Mouse (Mus musculus): ENCODE results near the gene Wnt4.

The Wnt4 gene

DNA sequence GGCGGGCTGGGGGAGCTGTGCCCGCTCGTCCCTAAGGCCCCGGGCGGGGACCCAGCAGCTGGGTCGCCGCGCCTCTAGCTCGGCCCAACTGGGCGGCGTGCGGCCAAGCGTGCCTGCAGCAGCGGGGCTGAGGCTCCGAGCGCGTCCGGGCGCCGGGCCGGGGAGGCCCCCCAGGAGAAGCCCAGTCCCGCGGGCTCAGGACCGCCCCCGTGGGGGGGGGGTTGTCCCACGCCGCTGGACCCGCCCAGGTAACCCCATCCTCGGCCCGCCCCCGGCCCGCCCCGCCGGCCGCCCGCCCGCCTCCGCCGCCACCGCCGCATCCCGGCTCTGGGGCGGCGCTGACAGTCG, at the start of gene Wnt4:
Gene Wnt4 (plus strand): TSS at position 324 of the 348 bp plus-strand sequence.
- DNase-seq (ENCODE audit: low spot score): peak; percentile 61

DNA sequence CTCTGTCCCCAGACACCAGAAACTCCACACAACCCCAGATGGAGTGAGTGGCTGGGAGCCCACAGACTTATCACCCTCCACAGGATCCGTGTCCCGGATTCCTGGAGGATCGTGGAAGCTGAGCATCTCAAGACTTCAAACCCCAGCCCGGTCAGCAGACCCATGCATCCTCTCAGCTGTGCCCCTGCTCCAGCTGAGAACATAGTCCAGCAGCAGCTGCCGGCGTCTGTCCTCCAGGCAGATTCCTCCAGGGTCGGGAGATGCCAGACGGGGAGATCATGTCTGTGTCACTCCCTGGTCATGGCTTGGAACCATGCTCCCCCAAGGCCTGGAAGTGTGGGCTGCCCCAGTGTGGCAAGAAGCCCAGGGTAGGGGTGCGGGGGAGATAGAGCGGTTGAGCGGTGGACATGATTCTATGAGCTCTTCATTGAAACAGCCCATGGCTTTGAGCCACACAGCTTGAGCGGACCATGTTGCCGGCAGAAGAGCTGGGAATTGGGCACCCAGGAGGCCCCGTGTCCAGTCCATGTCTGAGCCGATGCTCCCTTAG, 48.6 kb upstream of the Wnt4 start:
- DNase-seq (ENCODE audit: low spot score): no peak

DNA sequence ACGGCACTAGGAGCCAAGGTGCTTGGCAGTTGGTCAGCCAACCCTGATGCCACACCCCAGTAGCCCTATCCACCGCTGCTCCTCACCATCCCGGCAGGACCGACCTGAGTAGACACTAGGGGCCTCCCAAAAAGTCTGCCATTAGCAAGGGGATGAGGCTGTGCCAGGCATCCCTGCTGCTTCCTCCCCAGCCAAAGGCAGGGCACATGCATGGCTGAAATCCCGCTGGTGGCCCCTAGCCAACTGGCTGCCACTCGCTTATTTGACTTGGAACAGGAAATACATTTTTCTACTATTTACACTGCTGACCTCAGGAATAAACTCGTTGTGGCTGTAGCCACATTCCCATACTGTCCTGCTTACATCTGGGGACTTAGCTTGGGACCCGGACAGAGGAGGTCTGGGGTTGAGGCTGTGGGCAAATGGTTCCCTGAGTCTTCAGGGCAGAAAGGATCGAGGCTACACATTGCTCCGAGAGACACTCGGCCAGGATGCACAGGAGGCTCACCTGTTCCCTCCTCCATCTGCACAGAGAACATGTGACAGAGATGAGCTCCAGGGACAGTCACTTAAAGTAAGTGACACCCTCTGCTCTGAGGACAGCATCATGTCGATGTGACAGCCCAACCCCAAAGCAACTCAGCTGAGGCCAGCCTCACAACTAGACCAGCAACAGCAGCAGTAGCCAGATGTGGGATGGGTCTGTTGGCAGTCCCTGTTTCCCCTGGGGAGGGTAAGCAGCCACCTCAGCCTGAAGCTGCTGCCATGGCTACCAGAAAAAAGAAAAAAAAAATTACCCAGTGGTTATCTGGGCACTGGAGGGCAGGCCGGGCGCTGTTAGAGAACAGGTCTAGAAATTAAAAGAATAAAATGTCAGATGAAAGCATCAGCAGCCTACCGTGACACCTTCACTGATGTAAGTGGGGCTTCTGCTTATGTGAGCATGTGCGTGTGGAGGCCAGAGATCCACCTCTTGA, 45.5 kb upstream of the Wnt4 start:
- no peak for DNase-seq (ENCODE audit: low spot score)

DNA sequence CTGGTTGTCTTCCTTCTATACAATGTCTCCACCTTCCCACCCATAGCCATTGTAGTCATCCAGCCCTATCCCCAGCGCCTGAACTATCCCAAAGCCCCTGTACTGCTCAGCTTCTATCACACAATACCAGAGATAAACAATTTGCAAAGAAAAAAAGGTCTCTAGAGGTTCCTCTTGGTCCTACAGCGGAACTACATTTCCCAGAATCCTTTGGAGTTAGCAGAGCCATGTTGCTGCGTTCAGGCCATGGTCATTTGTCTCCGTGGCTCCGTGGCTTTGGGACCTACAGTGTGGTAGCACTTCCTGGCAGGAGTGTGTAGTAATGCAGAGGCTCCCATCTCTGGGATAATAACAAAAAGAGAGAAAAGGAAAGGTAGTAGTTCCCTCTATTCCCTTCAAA, 43.7 kb upstream of the Wnt4 start:
- no peak for DNase-seq (ENCODE audit: low spot score)

DNA sequence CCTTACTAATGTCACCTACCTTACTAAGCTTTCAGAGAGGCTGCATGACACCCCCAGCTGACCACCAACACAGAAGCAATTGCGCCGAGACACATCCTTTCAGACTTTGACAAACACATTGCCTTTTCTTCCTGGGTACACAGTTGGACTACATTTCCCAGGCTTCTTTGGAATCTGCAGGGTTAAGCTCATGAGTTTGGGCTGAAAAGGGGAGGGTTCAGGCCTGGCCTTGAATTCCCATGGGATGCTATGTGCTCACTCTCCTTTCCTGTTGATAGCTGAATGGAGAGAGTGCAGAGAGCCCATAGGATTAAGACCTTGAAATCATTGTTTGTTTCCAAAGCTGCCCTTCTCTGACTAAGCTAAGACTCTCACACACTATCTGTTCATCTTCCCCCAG, 42.8 kb upstream of the Wnt4 start:
- DNase-seq (ENCODE audit: low spot score): no peak

DNA sequence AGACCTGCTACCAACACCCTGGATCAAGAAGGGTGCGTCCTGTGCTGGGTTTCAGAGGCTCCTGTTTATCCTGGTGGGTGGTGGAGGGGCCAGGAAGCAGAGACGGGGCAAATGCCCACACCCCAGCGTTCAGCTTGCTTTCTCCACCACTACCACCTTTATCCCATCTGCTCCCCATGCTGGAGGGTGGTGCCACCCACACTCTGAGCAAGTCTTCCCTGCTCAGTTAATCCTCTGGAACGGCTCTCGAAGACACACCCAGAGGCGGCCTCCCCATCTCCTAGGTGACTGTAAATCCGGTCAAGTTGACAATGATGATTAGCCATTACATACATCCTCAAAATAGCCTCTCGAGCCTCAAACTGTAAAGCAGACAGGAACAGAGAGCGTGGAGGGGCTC, 41.9 kb upstream of the Wnt4 start:
- no peak for DNase-seq (ENCODE audit: low spot score)

DNA sequence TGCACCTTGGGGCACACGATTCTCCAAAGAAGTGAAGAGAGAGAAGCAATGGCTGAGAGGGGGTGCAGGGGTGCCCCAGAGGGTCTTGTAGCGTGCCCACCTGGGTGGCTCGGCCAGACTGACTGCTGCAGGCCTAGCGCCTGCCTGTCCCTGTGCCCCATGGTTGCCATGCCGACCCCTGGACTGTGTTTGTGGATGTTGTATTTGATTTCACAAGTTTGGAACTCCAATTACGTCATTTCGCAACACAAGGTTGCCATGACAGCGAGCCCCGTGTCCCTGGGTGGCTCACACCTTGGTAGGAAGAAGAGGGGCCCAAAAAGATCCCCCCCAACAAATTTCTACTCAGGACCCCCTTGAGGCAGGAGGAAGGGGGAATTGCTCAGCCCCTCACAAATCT, 32.4 kb upstream of the Wnt4 start:
- DNase-seq (ENCODE audit: low spot score): no peak

DNA sequence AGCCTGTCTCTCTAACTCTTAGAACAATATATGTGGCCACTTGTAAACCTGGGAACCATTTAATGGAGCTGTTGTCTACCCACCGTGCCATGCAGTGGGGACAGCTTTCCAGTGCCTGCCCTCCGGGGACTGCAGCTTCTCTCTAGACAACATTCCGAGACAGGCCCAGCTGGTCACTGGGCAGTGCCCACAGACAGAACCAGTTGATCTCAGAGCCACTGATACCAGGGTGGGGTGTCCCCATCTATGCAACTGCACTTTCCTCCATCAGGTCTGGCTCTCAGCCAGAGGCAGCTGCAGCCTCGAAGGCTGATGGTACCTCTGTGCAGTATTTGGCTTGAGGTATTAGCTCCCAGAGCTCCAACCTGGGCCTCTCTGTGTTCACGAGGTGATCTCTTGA, 27.0 kb upstream of the Wnt4 start:
- DNase-seq (ENCODE audit: low spot score): no peak

DNA sequence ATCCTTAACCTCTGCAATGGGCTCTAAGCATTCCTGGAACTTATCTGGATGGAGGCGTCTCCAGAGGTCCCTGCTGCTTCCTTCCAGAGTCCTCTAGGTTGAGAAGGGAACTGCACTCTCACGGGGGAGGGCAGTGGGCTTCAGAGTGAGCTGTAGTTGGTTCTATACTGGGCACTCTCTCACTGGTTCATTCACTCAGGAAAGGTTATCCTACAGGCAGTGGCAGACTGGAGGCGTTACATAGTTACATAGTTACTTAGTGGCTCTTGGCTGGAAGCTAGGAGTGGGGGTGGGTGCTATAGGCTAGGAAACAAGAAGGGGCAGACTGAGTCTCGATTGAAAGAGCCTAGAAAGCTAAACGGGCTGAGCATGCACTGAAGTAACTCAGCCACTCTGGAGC, 26.4 kb upstream of the Wnt4 start:
- no peak for DNase-seq (ENCODE audit: low spot score)

DNA sequence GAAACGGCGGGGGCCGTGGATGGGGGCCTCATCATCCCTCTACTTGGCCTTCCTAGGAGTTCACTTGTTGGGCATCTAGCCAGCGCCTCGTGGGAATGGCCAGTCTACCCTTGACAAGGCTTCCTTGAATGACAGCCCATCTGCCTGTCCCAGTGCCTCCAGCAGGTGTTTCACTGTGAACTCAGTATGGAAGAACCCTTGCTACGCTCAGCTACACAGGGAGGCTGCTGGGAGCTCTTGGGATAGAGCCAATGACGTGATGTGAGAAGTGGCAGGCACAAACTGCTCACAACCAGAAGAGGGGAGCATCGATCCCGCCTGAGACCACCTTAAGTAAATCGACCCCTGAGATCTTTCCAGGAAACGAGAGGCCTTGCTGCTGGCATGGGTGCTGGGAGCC, 23.7 kb upstream of the Wnt4 start:
- DNase-seq (ENCODE audit: low spot score): no peak

DNA sequence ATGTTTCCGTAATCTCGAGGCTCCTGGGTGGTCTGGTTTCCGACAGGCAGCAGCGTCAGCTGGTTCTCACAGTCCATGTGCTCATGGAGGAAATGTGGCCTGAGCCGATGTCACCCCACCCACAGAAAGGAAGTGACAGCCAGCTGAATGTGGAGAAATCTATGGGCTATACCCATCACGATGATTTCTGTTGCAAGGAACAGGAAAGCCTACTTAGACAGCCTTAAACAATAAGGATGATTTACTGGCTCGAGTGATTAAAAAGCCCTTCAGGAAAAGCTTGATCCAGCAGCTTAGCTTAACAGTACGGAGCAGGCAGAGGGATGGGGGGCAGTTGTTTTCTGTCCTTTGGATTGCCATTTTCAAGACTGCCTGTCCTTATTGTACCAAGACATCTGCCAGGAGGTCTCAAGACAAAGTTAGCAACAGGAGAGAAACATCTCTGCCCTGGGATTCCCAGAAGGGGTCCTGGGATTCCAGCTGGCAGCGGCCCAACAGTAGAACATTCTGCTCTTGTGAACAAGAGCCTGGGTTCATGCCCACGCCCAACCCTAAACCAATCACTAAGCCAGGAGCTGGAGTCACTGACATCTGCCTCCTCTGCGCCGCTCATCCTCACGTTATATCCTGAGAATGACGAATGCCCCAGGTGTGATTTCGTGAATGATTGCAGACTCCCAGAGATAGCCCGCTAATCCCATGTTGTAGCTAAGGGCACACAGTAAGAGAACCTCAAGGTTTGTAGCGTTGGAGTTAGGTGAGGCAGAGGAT, 22.9 kb upstream of the Wnt4 start:
- DNase-seq (ENCODE audit: low spot score): no peak

DNA sequence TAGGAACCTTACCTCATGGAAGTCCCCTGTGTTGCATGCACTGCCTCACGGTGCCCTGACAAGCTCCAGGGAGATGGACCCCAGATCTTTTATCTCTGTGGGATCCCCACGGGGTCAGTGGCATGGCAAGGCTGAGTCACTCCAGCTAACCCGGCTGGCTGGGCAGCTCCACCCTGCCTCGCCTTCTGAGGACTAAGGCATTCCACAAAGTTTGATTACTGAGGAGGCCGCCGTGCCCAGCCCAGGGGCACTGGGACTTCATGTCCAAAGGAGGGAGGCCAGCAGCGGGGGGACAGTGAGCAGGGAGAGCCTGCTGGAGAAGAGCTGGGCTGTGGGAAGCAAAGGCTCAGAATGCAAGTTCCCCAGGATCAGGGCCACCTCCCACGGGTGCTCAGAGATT, 21.7 kb upstream of the Wnt4 start:
- no peak for DNase-seq (ENCODE audit: low spot score)

DNA sequence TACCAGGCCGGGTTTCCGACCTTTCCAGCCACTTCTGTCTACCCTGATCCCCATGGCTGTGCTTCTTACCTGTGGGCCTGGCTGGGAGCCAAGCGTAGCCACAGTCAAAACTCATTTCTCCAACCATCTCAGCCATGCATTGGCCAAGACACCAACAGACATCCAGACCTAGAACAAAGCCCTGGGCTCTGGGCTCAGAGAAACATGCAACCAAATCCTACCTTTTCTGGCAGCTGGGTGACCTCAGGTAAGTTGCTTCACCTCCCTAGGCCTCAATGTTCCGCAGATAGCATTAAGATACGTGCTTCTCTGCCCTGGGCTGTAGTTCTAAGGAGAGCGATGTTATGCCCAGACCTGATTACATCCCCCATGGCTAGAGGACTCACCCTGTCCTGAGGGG, 15.5 kb upstream of the Wnt4 start:
- no peak for DNase-seq (ENCODE audit: low spot score)

DNA sequence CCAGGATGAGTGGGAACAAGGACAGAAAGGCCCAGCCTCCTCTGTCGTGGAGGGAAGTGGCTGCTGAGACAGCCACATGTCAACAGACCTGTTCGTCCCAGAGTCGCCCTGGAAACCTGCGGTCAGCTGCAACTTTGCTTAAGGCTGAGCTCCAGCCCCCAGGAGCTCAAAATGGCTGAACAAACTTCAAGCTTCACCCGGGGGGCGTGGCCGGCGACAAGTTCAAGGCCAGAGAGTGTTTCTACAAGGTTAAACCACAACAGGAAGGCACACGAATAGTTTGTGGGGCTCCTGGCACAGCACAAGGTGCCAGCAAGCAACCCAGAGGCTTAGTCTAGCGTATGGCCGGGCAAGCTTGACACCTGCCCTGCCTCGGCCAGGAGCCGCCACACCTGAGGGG, 13.2 kb upstream of the Wnt4 start:
- no peak for DNase-seq (ENCODE audit: low spot score)

DNA sequence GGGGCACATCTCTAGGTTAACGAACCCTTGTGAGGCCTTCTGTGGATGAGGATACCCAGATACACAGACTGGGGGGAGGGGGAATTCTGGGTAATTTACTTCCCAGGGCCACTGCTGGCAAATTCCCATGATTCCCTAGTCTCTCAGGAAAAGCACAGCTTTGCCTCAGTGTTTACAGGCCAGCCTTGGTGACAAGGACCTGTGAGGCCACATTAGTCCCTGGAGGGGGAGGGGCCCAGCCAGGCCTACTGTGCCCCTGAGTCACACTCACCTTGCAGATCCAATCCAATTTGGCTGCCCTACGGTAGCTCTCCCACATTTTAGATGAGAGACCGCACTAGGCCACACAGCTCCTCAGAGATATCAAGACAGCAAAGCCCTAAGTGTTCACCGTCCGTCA, 12.2 kb upstream of the Wnt4 start:
- no peak for DNase-seq (ENCODE audit: low spot score)

DNA sequence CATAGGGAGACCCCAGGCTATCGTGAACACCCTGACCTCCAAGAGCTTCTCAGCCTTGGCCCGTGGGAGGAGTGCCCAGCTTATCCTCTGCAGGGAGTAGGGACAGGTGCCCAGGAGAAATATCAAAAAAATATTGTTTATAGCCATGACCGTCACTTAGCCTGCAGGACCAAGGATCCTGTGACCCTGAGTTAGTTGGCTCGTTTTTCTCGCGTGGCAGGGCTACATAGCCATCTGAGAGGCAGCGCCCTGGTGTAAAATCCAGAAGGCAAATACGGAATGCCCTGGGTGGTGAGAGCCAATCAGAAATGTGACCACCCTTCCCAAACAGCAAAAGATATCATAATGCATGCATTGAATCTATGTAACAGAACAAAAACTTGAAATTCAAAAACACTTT, 8.7 kb upstream of the Wnt4 start:
- no peak for DNase-seq (ENCODE audit: low spot score)

DNA sequence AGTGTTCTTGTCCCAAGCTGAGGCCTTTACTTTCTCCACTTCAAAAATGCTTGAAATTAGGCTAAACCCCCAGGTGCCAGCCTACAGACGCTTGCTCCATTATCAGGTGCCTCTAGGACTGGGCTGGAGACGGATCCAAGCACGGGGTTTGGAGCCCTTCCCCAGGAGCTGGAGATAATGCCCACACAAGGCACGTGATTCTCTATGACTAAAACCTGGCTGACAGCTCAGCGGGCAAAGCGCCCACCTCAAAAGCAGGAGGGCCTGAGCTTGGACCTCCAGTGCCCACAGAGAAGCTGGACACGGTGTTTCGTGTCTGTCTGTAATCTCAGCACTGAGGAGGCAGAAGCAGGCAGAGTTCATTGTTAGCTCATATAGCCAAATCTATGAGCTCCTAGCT, 5.4 kb upstream of the Wnt4 start:
- no peak for DNase-seq (ENCODE audit: low spot score)

DNA sequence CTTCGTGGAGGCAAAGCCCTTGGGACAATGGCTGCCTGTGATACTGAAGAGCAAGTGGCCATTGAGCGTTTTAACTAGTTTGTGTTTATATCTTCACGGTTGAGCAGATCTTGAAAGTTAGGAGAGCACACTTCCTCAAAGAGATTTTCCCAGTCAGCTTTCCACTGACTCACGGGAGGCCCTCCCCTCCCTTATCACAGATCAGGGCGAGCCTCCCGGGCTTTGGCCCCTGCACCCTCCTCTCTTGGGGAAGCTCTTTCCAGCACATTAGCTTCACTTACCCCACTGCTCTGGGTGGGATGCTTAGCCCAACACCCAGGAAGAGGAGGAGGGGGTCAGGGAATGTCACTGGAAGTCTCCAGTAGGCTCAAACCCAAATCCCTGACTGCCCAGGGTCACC, 3.0 kb upstream of the Wnt4 start:
- DNase-seq (ENCODE audit: low spot score): no peak

DNA sequence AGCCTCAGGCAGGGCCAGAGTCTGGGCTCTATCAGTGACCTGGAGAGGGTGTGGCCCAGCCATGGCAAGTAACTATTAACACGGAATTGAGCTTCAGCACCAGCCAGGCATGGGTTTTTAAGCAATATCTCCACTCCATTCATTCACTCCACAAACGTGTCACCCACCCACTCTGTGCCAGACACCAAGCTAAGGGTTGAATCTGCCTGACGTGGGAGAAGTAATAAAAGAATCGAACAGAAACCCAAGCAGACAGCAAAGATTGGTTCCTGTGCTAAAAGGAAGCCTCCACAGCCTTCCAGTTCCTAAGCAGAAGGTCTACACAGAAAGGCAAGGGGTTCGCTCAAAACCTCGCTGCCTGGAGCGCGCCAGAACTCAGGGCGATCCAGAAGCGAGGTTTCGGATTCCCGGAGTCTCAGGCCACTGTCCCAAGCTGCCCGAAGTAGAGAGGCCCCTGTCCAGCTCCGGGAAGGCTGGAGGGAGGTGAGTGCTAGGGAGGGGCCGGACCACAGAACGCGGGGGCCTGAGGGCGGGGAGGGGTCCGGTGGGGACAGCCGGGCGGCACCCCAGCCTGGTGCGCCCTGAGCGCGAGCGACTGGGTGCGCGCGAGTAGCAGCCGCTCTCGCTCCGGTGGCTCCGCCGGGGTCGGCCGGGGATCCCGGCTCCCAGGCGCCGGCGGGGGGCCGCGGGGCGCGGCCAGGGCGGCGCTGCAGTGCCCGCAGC, 685 bp upstream of the Wnt4 start:
- no peak for DNase-seq (ENCODE audit: low spot score)

DNA sequence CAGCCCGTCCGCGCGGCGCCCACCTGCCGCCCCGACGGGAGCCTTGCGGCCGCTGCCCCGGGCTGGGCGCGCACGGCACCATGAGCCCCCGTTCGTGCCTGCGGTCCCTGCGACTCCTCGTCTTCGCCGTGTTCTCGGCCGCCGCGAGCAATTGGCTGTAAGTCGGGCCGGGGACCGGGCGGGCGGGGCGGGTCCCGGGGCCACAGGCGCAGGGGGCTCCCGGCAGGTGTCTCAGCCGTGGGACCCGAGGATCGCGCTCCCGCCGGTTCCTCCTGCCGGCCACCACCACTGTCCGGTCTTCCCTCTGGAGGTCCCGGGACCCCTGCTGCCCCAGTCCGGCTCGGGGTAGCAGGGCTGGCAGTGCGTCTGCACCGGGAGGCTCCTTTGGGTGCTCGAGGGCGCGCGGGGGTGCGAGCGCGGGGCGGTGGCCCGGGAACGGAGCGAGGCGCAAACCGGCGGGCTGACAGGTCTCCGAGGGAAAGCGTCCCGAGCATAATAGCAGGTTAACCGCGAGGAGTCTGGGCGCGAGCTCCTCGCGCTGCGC, 383 bp downstream of the Wnt4 start:
- DNase-seq (ENCODE audit: low spot score): no peak

DNA sequence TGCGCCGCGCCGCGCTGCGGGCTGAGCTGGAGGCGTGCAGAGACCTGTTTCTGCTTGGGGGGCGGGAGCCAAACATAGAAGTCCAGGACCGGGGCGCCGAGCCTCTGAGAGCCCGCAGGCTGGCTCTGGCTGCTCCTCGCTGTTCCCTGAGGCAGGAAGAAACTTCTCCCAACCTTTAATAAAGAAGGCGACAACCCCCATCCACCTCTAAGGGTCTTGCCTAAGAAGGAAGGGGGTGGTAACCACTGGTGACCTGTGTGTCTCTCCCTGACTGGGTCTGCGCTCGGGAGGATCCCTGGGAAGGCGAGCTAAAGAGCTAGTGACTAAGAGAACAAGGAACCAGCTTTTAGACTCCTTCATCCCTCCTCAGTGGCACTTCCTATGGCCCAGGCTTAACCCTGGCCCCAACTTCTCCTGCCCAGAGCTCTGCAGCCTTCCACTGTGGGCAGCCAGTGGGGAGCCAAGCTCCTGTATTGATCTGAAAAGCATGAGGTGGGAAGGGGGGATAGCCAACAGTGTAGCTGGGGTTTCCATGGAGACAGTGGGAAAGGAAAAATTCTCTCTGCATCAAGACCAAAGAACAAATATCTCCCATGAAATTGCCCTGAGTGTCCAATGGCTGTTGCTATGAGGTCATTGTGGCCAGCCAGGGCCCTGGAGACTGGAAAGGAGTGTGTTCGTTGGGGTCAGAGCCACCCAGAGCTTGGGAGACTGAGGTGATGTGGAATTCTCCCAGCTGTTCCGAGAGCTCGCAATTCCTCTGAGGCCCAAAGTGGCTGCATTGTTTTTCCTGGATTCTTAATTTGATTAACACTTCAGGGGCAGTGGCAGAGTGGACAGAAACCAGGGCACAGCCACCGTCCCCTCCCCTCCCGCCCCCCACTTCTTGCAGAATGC, 1.1 kb downstream of the Wnt4 start:
- no peak for DNase-seq (ENCODE audit: low spot score)

Data from retina, embryonic 14.5 days (tissue).